Mouse (Mus musculus): ENCODE data around the gene Tspan15. TPM values are rescaled to one million over a fixed set of nuclear protein-coding genes. Genes with fewer than 3 reads are reported as not detected.
A peak's percentile ranks its signal among the peaks of the same experiment; 100 is the strongest.

Gene Tspan15
- polyA plus RNA-seq, 1 experiment, result 504 TPM

DNA sequence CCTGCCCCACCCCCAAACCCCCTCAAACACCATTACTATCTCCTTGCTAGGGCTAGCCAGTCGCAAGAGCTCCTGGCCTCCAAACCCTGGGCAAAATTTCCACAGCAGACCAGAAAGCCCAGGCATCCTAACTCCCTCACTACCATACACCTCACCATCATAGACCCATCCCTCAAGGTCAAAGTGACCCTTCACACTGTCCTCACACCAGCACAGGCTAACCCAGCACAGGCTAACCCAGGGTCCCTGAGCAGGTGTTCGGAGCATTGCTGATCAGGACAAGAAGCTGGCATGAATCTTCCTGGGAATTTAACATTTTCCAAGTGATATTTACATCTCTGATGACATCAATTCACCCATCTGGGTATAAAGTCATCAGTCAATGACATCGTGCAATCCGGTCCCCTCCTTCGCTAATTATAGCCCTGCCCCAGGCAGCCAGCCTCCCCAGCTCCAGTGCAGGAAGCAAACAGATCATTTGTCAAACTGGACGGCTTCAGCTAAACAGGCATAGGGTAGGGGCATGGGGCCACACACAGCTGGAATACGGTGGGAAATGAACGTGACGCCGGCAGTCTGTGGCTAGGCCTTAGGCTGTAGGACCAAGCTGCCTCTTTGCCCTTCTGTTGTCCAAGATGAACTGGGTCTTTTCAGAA, 22.7 kb downstream of the Tspan15 start:
- Histone ChIP-seq H3K27me3 (ENCODE audit: control insufficient read depth, insufficient read depth, low read length) (no peaks in the 10 kb centered on the region), H3K36me3 (ENCODE audit: control insufficient read depth, insufficient read depth, low read length) (peaks cover 13% of the 10 kb centered on the region), H3K27ac (ENCODE audit: insufficient read depth, low read depth, low read length) (no peak overlapping the region), H3K4me3 (ENCODE audit: low read depth, low read length) (no peak overlapping the region), H3K4me1 (ENCODE audit: control insufficient read depth, insufficient read depth, insufficient read length, low read length) (peaks cover 4% of the 10 kb centered on the region)
- TF ChIP-seq POLR2A (IDR thresholded peaks at IDR 0.05; ENCODE audit: low read depth, low read length) (no peak), CTCF (IDR thresholded peaks at IDR 0.05; ENCODE audit: extremely low read depth, insufficient read length, insufficient replicate concordance, low read depth, low read length) (no peak)
- WGBS, result 74% methylated on average over 10 of the region's 10 CpGs

DNA sequence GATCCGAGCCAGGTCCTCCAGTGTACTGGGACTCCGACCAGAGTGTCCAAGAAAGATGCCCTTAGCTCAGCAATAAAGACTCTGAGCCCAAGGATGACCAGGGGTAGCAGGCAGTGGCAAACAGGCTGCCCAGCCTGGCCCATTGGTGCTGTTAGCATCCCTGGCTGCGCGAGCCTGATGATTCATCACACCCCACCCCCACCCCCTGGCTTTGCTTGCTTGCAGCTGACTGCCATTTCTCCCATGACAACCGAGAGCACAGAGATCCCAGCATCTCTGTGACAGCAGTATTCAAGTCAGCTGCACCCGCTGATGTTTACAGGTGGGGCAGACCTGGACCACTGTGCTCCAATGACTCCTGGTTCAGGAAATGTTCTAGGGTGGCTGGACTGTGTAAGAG, 28.5 kb downstream of the Tspan15 start:
- TF ChIP-seq CTCF (IDR thresholded peaks at IDR 0.05; ENCODE audit: extremely low read depth, insufficient read length, insufficient replicate concordance, low read depth, low read length) (no peak), POLR2A (IDR thresholded peaks at IDR 0.05; ENCODE audit: low read depth, low read length) (no peak)
- Histone ChIP-seq H3K4me3 (ENCODE audit: low read depth, low read length) (no peak overlapping the region), H3K36me3 (ENCODE audit: control insufficient read depth, insufficient read depth, low read length) (peaks cover 37% of the 10 kb centered on the region), H3K4me1 (ENCODE audit: control insufficient read depth, insufficient read depth, insufficient read length, low read length) (peaks cover 1% of the 10 kb centered on the region; the same call in 1 of the 2 replicates), H3K27me3 (ENCODE audit: control insufficient read depth, insufficient read depth, low read length) (no peaks in the 10 kb centered on the region), H3K27ac (ENCODE audit: insufficient read depth, low read depth, low read length) (no peak overlapping the region)
- WGBS, result 88% methylated on average over 6 of the region's 6 CpGs

DNA sequence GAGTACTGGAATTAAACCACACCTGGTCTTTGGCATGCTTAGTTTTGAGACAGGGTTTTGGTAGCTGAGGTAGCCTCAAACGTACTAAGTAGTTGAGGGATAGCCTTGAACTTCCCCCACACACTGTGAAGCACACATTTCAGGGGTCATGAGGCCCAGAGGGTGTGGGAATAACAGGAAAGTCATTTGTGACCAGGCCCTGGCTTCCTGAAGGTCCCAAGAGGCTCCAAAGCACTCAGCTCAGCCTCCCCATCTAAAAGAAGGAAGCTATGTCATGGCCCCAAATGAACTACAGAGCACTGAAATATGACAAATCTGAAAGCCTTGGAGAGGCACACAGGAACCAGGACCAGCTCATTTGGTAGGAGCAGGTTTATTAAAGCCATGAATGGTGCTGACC, 32.2 kb downstream of the Tspan15 start:
- Histone ChIP-seq H3K27me3 (ENCODE audit: control insufficient read depth, insufficient read depth, low read length) (no peaks in the 10 kb centered on the region), H3K27ac (ENCODE audit: insufficient read depth, low read depth, low read length) (no peak overlapping the region), H3K36me3 (ENCODE audit: control insufficient read depth, insufficient read depth, low read length) (peaks cover 45% of the 10 kb centered on the region), H3K4me1 (ENCODE audit: control insufficient read depth, insufficient read depth, insufficient read length, low read length) (peaks cover 14% of the 10 kb centered on the region), H3K4me3 (ENCODE audit: low read depth, low read length) (no peak overlapping the region)
- 69% methylated on average over 1 of the region's 1 CpGs for WGBS
- TF ChIP-seq CTCF (IDR thresholded peaks at IDR 0.05; ENCODE audit: extremely low read depth, insufficient read length, insufficient replicate concordance, low read depth, low read length) (no peak), POLR2A (IDR thresholded peaks at IDR 0.05; ENCODE audit: low read depth, low read length) (no peak)

DNA sequence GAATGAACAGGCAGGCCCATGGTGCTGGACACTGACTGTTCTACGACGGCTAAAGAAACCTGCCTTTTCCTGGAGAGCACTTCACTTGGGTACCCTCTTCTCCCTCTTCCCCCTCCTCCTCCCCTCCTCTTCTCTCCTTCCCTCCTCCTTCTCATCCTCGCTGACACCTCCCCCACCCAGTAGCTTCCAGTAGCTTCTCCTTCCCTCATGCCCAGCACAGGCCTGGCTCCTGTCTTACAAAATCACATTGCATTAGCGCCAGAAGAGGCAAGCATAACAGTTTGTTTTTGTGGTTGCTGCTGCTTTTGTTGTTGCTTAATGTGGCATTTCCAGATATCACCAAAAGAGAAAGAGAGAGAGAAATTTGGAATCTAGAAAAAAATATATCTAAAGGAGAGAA, 33.6 kb downstream of the Tspan15 start:
- TF ChIP-seq POLR2A (IDR thresholded peaks at IDR 0.05; ENCODE audit: low read depth, low read length), result no peak
- no peak for TF ChIP-seq CTCF (IDR thresholded peaks at IDR 0.05; ENCODE audit: extremely low read depth, insufficient read length, insufficient replicate concordance, low read depth, low read length)
- Histone ChIP-seq H3K27me3 (ENCODE audit: control insufficient read depth, insufficient read depth, low read length) (no peaks in the 10 kb centered on the region), H3K27ac (ENCODE audit: insufficient read depth, low read depth, low read length) (no peak overlapping the region), H3K36me3 (ENCODE audit: control insufficient read depth, insufficient read depth, low read length) (peaks cover 44% of the 10 kb centered on the region), H3K4me3 (ENCODE audit: low read depth, low read length) (no peak overlapping the region), H3K4me1 (ENCODE audit: control insufficient read depth, insufficient read depth, insufficient read length, low read length) (peaks cover 17% of the 10 kb centered on the region)
- 80% methylated on average over 4 of the region's 4 CpGs for WGBS

DNA sequence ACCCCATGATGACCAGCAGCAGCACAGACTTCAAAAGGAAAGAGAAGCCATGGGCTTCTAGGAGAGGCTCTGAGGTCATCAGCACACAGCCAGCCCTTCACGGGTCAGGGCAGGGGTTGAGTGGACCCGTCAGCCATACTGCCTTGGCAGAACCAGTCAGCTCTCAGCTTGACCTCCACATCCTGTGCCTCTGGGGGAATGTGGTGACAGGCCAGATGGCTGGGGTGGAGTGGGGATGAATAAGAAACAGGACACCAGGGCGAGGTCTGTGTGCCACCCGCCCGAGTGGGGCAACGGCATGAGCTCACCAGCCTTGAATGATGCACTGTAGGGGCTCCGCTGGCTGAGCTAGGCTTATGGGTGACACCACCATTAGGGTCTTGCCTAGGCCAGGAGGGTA, 35.7 kb downstream of the Tspan15 start:
- H3K36me3 ChIP-seq (ENCODE audit: control insufficient read depth, insufficient read depth, low read length), result peaks cover 40% of the 10 kb centered on the region
- 73% methylated on average over 7 of the region's 7 CpGs for WGBS
- H3K4me3 ChIP-seq (ENCODE audit: low read depth, low read length), result no peak overlapping the region
- peaks cover 17% of the 10 kb centered on the region for H3K4me1 ChIP-seq (ENCODE audit: control insufficient read depth, insufficient read depth, insufficient read length, low read length)
- no peaks in the 10 kb centered on the region for H3K27me3 ChIP-seq (ENCODE audit: control insufficient read depth, insufficient read depth, low read length)
- no peak for TF ChIP-seq CTCF (IDR thresholded peaks at IDR 0.05; ENCODE audit: extremely low read depth, insufficient read length, insufficient replicate concordance, low read depth, low read length)
- TF ChIP-seq POLR2A (IDR thresholded peaks at IDR 0.05; ENCODE audit: low read depth, low read length), result no peak
- no peak overlapping the region for H3K27ac ChIP-seq (ENCODE audit: insufficient read depth, low read depth, low read length)

DNA sequence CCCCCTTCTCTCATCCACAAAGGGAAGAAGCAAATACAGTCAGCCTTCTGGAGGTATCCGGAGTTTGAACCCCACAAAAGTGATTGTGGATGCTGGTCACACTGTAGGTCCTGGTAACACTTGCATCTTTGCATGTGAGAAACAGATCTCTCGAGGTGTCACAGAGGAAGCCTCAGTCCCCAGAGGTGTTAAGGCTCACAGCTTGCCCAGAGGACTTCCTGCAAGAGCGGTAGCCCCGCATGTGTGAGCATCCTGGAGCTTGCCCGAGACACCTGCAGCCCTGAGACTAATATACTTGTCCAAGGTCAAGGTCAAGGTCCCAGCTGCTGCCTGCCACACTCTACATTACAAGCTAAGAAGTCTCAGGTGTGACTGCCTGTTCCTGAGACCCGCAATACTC, 36.1 kb downstream of the Tspan15 start:
- WGBS, result 53% methylated on average over 6 of the region's 6 CpGs
- TF ChIP-seq CTCF (IDR thresholded peaks at IDR 0.05; ENCODE audit: extremely low read depth, insufficient read length, insufficient replicate concordance, low read depth, low read length), result no peak
- no peak for TF ChIP-seq POLR2A (IDR thresholded peaks at IDR 0.05; ENCODE audit: low read depth, low read length)
- Histone ChIP-seq H3K27ac (ENCODE audit: insufficient read depth, low read depth, low read length) (no peak overlapping the region), H3K36me3 (ENCODE audit: control insufficient read depth, insufficient read depth, low read length) (peaks cover 43% of the 10 kb centered on the region), H3K4me3 (ENCODE audit: low read depth, low read length) (no peak overlapping the region), H3K27me3 (ENCODE audit: control insufficient read depth, insufficient read depth, low read length) (no peaks in the 10 kb centered on the region), H3K4me1 (ENCODE audit: control insufficient read depth, insufficient read depth, insufficient read length, low read length) (peaks cover 17% of the 10 kb centered on the region)

DNA sequence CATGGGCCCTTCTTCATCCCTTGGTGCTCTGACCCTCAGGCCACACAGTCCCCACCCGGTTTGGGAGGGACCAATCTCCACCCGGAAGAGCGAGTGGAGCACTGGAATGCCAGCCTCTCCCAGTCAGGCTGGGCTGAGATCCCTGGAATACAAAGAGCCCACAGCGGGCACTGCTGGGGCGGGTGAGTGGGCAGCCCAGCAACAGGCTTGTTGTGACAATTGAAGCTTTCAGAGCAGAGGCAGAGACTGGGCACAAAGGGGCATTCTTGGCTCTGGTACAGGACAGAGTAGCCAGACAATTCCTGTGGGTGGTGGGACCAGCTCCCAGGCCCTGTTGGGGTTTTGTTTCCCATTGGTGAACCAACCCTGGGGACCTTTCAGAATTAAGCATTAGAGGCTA, 36.6 kb downstream of the Tspan15 start:
- no peaks in the 10 kb centered on the region for H3K27me3 ChIP-seq (ENCODE audit: control insufficient read depth, insufficient read depth, low read length)
- 35% methylated on average over 5 of the region's 5 CpGs for WGBS
- peaks cover 17% of the 10 kb centered on the region for H3K4me1 ChIP-seq (ENCODE audit: control insufficient read depth, insufficient read depth, insufficient read length, low read length)
- H3K27ac ChIP-seq (ENCODE audit: insufficient read depth, low read depth, low read length), result peak overlapping the region; percentile 32; the same call in 1 of the 2 replicates
- TF ChIP-seq CTCF (IDR thresholded peaks at IDR 0.05; ENCODE audit: extremely low read depth, insufficient read length, insufficient replicate concordance, low read depth, low read length) (no peak), POLR2A (IDR thresholded peaks at IDR 0.05; ENCODE audit: low read depth, low read length) (no peak)
- H3K4me3 ChIP-seq (ENCODE audit: low read depth, low read length), result no peak overlapping the region
- H3K36me3 ChIP-seq (ENCODE audit: control insufficient read depth, insufficient read depth, low read length), result peaks cover 43% of the 10 kb centered on the region

Data from small intestine, adult 2 months (tissue).